Mouse (Mus musculus) liver, embryonic 11.5 days (tissue): ENCODE data around the gene Ubtf. TPM values are rescaled to one million over a fixed set of nuclear protein-coding genes. Genes with fewer than 3 reads are reported as not detected.

Experiments used
- ATAC-seq: fragments of 200-750 bp; cut with Nextera tagmentation; replicated peaks from 2 replicates; pipeline ENCODE4 v1.8.0; 2017; ENCODE audit warnings: moderate number of reproducible peaks, mild to moderate bottlenecking, moderate TSS enrichment, moderate library complexity; ENCODE audit not compliant: low FRiP score
- DNase-seq: peaks from one replicate; pipeline ENCODE4 v3.0.0-alpha.2; 2017; ENCODE audit warnings: low spot score
- H3K27ac ChIP-seq: fragments of 300-500 bp; sonication (generic); 2 replicates; pipeline ENCODE4 v1.5.1; 2014; ENCODE audit warnings: mild to moderate bottlenecking, low read depth, low read length, control low read depth
- H3K27me3 ChIP-seq: fragments of 300-500 bp; sonication (generic); replicated peaks from 2 replicates; pipeline ENCODE4 v1.6.1; 2014; ENCODE audit warnings: low read length, mixed read lengths; ENCODE audit not compliant: control insufficient read depth, insufficient read depth
- H3K36me3 ChIP-seq: fragments of 300-500 bp; sonication (generic); 2 replicates; pipeline ENCODE4 v1.6.1; 2014; ENCODE audit warnings: mild to moderate bottlenecking, low read length, moderate library complexity, mixed read lengths; ENCODE audit not compliant: control insufficient read depth, insufficient read depth
- H3K4me1 ChIP-seq: fragments of 300-500 bp; sonication (generic); replicated peaks from 2 replicates; pipeline ENCODE4 v1.6.1; 2014; ENCODE audit warnings: low read length, mixed read lengths; ENCODE audit not compliant: control insufficient read depth, insufficient read depth
- H3K4me2 ChIP-seq: fragments of 300-500 bp; sonication (generic); 2 replicates; pipeline ENCODE4 v1.6.1; 2014; ENCODE audit warnings: mild to moderate bottlenecking, control low read depth, moderate library complexity
- H3K4me3 ChIP-seq: fragments of 300-500 bp; sonication (generic); 2 replicates; pipeline ENCODE4 v1.5.1; 2014; ENCODE audit warnings: low read depth, low read length, control low read depth
- H3K9ac ChIP-seq: fragments of 300-500 bp; sonication (generic); 2 replicates; pipeline ENCODE4 v1.6.1; 2014; ENCODE audit warnings: low read depth, low read length, control low read depth
- H3K9me3 ChIP-seq: fragments of 300-500 bp; sonication (generic); 2 replicates; pipeline ENCODE4 v1.6.1; 2016; ENCODE audit warnings: low read length, inconsistent platforms, mixed read lengths; ENCODE audit not compliant: control insufficient read depth
- WGBS: fragments of 180-500 bp; shearing (Covaris S2); extraction: QIAGEN DNeasy Blood & Tissue Kit; methylation state at CpG from one replicate; pipeline ENCODE4 v1.1.7; 2014; 5-methylcytosine and 5-hydroxymethylcytosine counted together
- polyA plus RNA-seq: library from polyadenylated mRNA; unstranded; fragments of >200 nt; fragmentation: Nextera tagmentation; extraction: Ambion mirVana; gene quantifications from 2 replicates; pipeline ENCODE4 v1.2.1, GENCODE M21; 2014

Ubtf gene
- polyA plus RNA-seq, 1 experiment from 2014 or later: 104 TPM

GRCm38 (mm10) chr11:102263211-102263610, 56.3 kb downstream of the Ubtf start:
- Histone ChIP-seq H3K27me3 (no peaks in the 10 kb centered on the region), H3K27ac (no peak overlapping the region), H3K4me3 (no peak overlapping the region), H3K4me1 (peaks cover 4% of the 10 kb centered on the region), H3K4me2 (no peak overlapping the region), H3K9me3 (no peaks in the 10 kb centered on the region), H3K36me3 (peaks cover 13% of the 10 kb centered on the region), H3K9ac (no peak overlapping the region)
- WGBS: 96% methylated on average over 7 of the region's 7 CpGs
- no peak for DNase-seq
- ATAC-seq: no peak

GRCm38 (mm10) chr11:102258521-102258920, 61.0 kb downstream of the Ubtf start:
- WGBS: 95% methylated on average over 3 of the region's 3 CpGs
- H3K9ac ChIP-seq: no peak overlapping the region
- H3K4me3 ChIP-seq: no peak overlapping the region
- no peaks in the 10 kb centered on the region for H3K9me3 ChIP-seq
- peaks cover 20% of the 10 kb centered on the region for H3K36me3 ChIP-seq
- H3K27ac ChIP-seq: no peak overlapping the region
- peaks cover 11% of the 10 kb centered on the region for H3K4me1 ChIP-seq
- no peak for ATAC-seq
- no peaks in the 10 kb centered on the region for H3K27me3 ChIP-seq
- DNase-seq: no peak
- no peak overlapping the region for H3K4me2 ChIP-seq

- 73% methylated on average over 6 of the region's 6 CpGs for WGBS
These were observed 61.4 kb downstream of the Ubtf start for GRCm38 (mm10) chr11:102258095-102258494.

GRCm38 (mm10) chr11:102257514-102257913, 62.0 kb downstream of the Ubtf start:
- Histone ChIP-seq H3K4me2 (no peak overlapping the region), H3K4me3 (no peak overlapping the region), H3K4me1 (peaks cover 11% of the 10 kb centered on the region), H3K27me3 (no peaks in the 10 kb centered on the region), H3K9me3 (no peaks in the 10 kb centered on the region), H3K9ac (no peak overlapping the region), H3K36me3 (peaks cover 20% of the 10 kb centered on the region), H3K27ac (no peak overlapping the region)
- no peak for DNase-seq
- 59% methylated on average over 9 of the region's 9 CpGs for WGBS
- no peak for ATAC-seq

More at GRCm38 (mm10) chr11:102258095-102258494, 61.4 kb downstream of the Ubtf start:
- ATAC-seq (no peak), DNase-seq (no peak)
- no peak overlapping the region for H3K4me3 ChIP-seq
- no peak overlapping the region for H3K27ac ChIP-seq
- peaks cover 11% of the 10 kb centered on the region for H3K4me1 ChIP-seq
- no peak overlapping the region for H3K4me2 ChIP-seq
- H3K36me3 ChIP-seq: peaks cover 20% of the 10 kb centered on the region
- H3K9me3 ChIP-seq: no peaks in the 10 kb centered on the region
- H3K9ac ChIP-seq: no peak overlapping the region
- no peaks in the 10 kb centered on the region for H3K27me3 ChIP-seq

Other genes with a start within 250 kb of the Ubtf start
- gene Mpp2, start 231.2 kb downstream of the Ubtf start, polyA plus RNA-seq: 12.1 and 12.8 TPM in 2 replicates
- not detected in 2 replicates for gene Ppy, start 218.4 kb downstream of the Ubtf start, polyA plus RNA-seq
- 1.0 and 2.4 TPM in 2 replicates for gene Pyy, start 211.9 kb downstream of the Ubtf start, polyA plus RNA-seq
- gene Nags, start 174.2 kb downstream of the Ubtf start, polyA plus RNA-seq: 4.9 and 5.1 TPM in 2 replicates
- 25.7 and 26.0 TPM in 2 replicates for gene Tmem101, start 163.3 kb downstream of the Ubtf start, polyA plus RNA-seq
- gene Lsm12, start 134.4 kb downstream of the Ubtf start, polyA plus RNA-seq: 80.1 and 83.2 TPM in 2 replicates
- 38.8 and 39.5 TPM in 2 replicates for gene G6pc3, start 130.1 kb downstream of the Ubtf start, polyA plus RNA-seq
- gene Hdac5, start 89.6 kb downstream of the Ubtf start, polyA plus RNA-seq: 23.8 and 26.0 TPM in 2 replicates
- gene BC030867, start 70.9 kb downstream of the Ubtf start, polyA plus RNA-seq: 28.2 and 29.4 TPM in 2 replicates
- 0.05 and 0.12 TPM in 2 replicates for gene Asb16, start 51.0 kb downstream of the Ubtf start, polyA plus RNA-seq
- gene Tmub2, start 34.8 kb downstream of the Ubtf start, polyA plus RNA-seq: 41.6 and 44.8 TPM in 2 replicates
- gene Atxn7l3, start 23.1 kb downstream of the Ubtf start, polyA plus RNA-seq: 11.4 and 14.7 TPM in 2 replicates
- 191 and 229 TPM in 2 replicates for gene Slc4a1, start 46.5 kb upstream of the Ubtf start, polyA plus RNA-seq
- 1.8 and 2.6 TPM in 2 replicates for gene Rundc3a, start 73.7 kb upstream of the Ubtf start, polyA plus RNA-seq
- gene Slc25a39, start 88.2 kb upstream of the Ubtf start, polyA plus RNA-seq: 282 and 283 TPM in 2 replicates
- gene Grn, start 110.6 kb upstream of the Ubtf start, polyA plus RNA-seq: 68.1 and 69.5 TPM in 2 replicates
- 1.8 and 2.0 TPM in 2 replicates for gene Fam171a2, start 127.9 kb upstream of the Ubtf start, polyA plus RNA-seq
- 76.2 and 80.3 TPM in 2 replicates for gene Itga2b, start 150.4 kb upstream of the Ubtf start, polyA plus RNA-seq
- 30.0 and 35.4 TPM in 2 replicates for gene Gpatch8, start 236.7 kb upstream of the Ubtf start, polyA plus RNA-seq